Mouse (Mus musculus) CH12.LX (cell line): ENCODE measurements at regions not wholly inside any gene's neighbourhood (a gene's known extent, or its start where the extent isn't known, plus 50 kb on each side); places are given as distances from the start of the nearest gene placed in this dataset.

Experiments
- DNase-seq: peaks from one replicate; pipeline ENCODE4 v3.0.0-alpha.2; 2013; ENCODE audit errors: extremely low read depth
- H3K27ac ChIP-seq: 2 replicates; pipeline ENCODE4 v1.5.1; 2012; ENCODE audit warnings: low read depth, mild to moderate bottlenecking, control low read depth, moderate library complexity; ENCODE audit not compliant: insufficient read depth
- H3K27me3 ChIP-seq: replicated peaks from 2 replicates; pipeline ENCODE3; 2012; ENCODE audit warnings: inconsistent platforms
- H3K36me3 ChIP-seq, 2 experiments: replicated peaks in 1 of 2; 2 replicates each; pipeline versions ENCODE3 to v1.6.1; 2012; ENCODE audit warnings: inconsistent platforms in 1 of 2, low read length in 1 of 2, mild to moderate bottlenecking in 1 of 2, mixed read lengths in 1 of 2, moderate library complexity in 1 of 2; ENCODE audit not compliant: control insufficient read depth in 1 of 2, insufficient read depth in 1 of 2
- H3K4me1 ChIP-seq, 2 experiments: 2 replicates each; pipeline ENCODE4 v1.6.1; 2012; ENCODE audit warnings: inconsistent platforms in 1 of 2, moderate library complexity in 1 of 2; ENCODE audit not compliant: insufficient read depth in 2 of 2, control insufficient read depth in 1 of 2
- H3K4me2 ChIP-seq: 2 replicates; pipeline ENCODE4 v1.6.1; 2012; ENCODE audit warnings: low read depth, mild to moderate bottlenecking, control low read depth; ENCODE audit not compliant: poor library complexity, insufficient read depth, severe bottlenecking
- H3K4me3 ChIP-seq, 3 experiments: fragments of 150-350 bp in 1 of 3; sonication (generic) in 1 of 3; replicated peaks in 1 of 3; 2 replicates each; pipeline versions ENCODE3 to v1.5.1; 2011 to 2012; ENCODE audit warnings: low read depth in 2 of 3, low read length in 2 of 3, mild to moderate bottlenecking in 2 of 3, moderate library complexity in 2 of 3, control low read depth in 1 of 3, improper control_type of control experiment in 1 of 3, inconsistent platforms in 1 of 3, mixed read lengths in 1 of 3; ENCODE audit not compliant: poor library complexity in 1 of 3
- H3K79me2 ChIP-seq: replicated peaks from 2 replicates; pipeline ENCODE4 v1.6.1; 2012; ENCODE audit warnings: mild to moderate bottlenecking, moderate library complexity; ENCODE audit not compliant: control insufficient read depth, poor library complexity, insufficient read depth, severe bottlenecking; ENCODE audit errors: extremely low read depth
- H3K9ac ChIP-seq: 2 replicates; pipeline ENCODE4 v1.6.1; 2012; ENCODE audit warnings: low read depth, mild to moderate bottlenecking, control low read depth, moderate library complexity; ENCODE audit not compliant: insufficient read depth
- H3K9me3 ChIP-seq: replicated peaks from 2 replicates; pipeline ENCODE3; 2012; ENCODE audit warnings: low read length, inconsistent platforms, mixed read lengths
- BHLHE40 ChIP-seq: IDR thresholded peaks from 2 replicates; pipeline ENCODE4 v1.6.1; 2011; ENCODE audit warnings: mild to moderate bottlenecking, low read depth, low read length, improper control_type of control experiment
- CHD1 ChIP-seq: IDR thresholded peaks from 2 replicates; pipeline ENCODE4 v1.6.1; 2012; ENCODE audit warnings: low read depth, low read length, improper control_type of control experiment, inconsistent platforms
- CHD2 ChIP-seq: IDR thresholded peaks from 2 replicates; pipeline ENCODE4 v1.6.1; 2011; ENCODE audit warnings: low read length, improper control_type of control experiment
- CTCF ChIP-seq, 2 experiments: IDR thresholded peaks in 1 of 2; conservative IDR thresholded peaks in 1 of 2; 2 replicates each; pipeline ENCODE4 v1.5.1; 2011 to 2012; ENCODE audit warnings: low read depth in 2 of 2, low read length in 2 of 2, improper control_type of control experiment in 1 of 2, inconsistent platforms in 1 of 2, mild to moderate bottlenecking in 1 of 2, moderate library complexity in 1 of 2
- E2F4 ChIP-seq: IDR thresholded peaks from 2 replicates; pipeline ENCODE4 v1.6.1; 2011; ENCODE audit warnings: low read depth, low read length, improper control_type of control experiment; ENCODE audit not compliant: insufficient replicate concordance
- ELF1 ChIP-seq: IDR thresholded peaks from 2 replicates; pipeline ENCODE4 v1.6.1; 2014; ENCODE audit warnings: low read depth, mild to moderate bottlenecking, inconsistent platforms, low read length, improper control_type of control experiment
- EP300 ChIP-seq: IDR thresholded peaks from 2 replicates; pipeline ENCODE4 v1.6.1; 2011; ENCODE audit warnings: low read length, improper control_type of control experiment
- ETS1 ChIP-seq: conservative IDR thresholded peaks from 2 replicates; pipeline ENCODE4 v1.6.1; 2012; ENCODE audit warnings: low read depth, mild to moderate bottlenecking, inconsistent platforms, low read length, improper control_type of control experiment, moderate library complexity
- GABPA ChIP-seq: IDR thresholded peaks from 2 replicates; pipeline ENCODE4 v1.6.1; 2012; ENCODE audit warnings: low read depth, low read length, improper control_type of control experiment, inconsistent platforms; ENCODE audit not compliant: insufficient replicate concordance
- HCFC1 ChIP-seq: IDR thresholded peaks from 2 replicates; pipeline ENCODE4 v1.6.1; 2012; ENCODE audit warnings: low read depth, mild to moderate bottlenecking, inconsistent platforms, low read length, improper control_type of control experiment
- JUN ChIP-seq: IDR thresholded peaks from 2 replicates; pipeline ENCODE4 v1.6.1; 2011; ENCODE audit warnings: low read depth, mild to moderate bottlenecking, low read length, improper control_type of control experiment, moderate library complexity; ENCODE audit not compliant: insufficient read depth
- JUND ChIP-seq: conservative IDR thresholded peaks from 2 replicates; pipeline ENCODE4 v1.6.1; 2011; ENCODE audit warnings: low read depth, low read length, improper control_type of control experiment
- KAT2A ChIP-seq: IDR thresholded peaks from 2 replicates; pipeline ENCODE4 v1.6.1; 2012; ENCODE audit warnings: low read length, improper control_type of control experiment, inconsistent platforms; ENCODE audit not compliant: insufficient replicate concordance
- MAFK ChIP-seq: IDR thresholded peaks from 2 replicates; pipeline ENCODE4 v1.6.1; 2011; ENCODE audit warnings: low read length, improper control_type of control experiment; ENCODE audit not compliant: insufficient replicate concordance
- MAX ChIP-seq: IDR thresholded peaks from 2 replicates; pipeline ENCODE4 v1.6.1; 2011; ENCODE audit warnings: low read length, improper control_type of control experiment
- MAZ ChIP-seq: IDR thresholded peaks from 2 replicates; pipeline ENCODE4 v1.6.1; 2012; ENCODE audit warnings: low read depth, mild to moderate bottlenecking, inconsistent platforms, low read length, improper control_type of control experiment, moderate library complexity
- MEF2A ChIP-seq: IDR thresholded peaks from 2 replicates; pipeline ENCODE4 v1.6.1; 2014; ENCODE audit warnings: low read depth, mild to moderate bottlenecking, inconsistent platforms, low read length, improper control_type of control experiment, borderline replicate concordance
- MXI1 ChIP-seq: IDR thresholded peaks from 2 replicates; pipeline ENCODE4 v1.6.1; 2011; ENCODE audit warnings: mild to moderate bottlenecking, low read depth, low read length, improper control_type of control experiment
- MYC ChIP-seq: IDR thresholded peaks from 2 replicates; pipeline ENCODE4 v1.6.1; 2011; ENCODE audit warnings: low read depth, mild to moderate bottlenecking, improper control_type of control experiment, low read length
- NELFE ChIP-seq: IDR thresholded peaks from 2 replicates; pipeline ENCODE4 v1.6.1; 2011; ENCODE audit warnings: low read depth, low read length, improper control_type of control experiment
- PAX5 ChIP-seq: IDR thresholded peaks from 2 replicates; pipeline ENCODE4 v1.6.1; 2012; ENCODE audit warnings: low read length, inconsistent platforms, mixed read lengths
- POLR2A ChIP-seq: IDR thresholded peaks from 2 replicates; pipeline ENCODE4 v1.6.1; 2011; ENCODE audit warnings: low read depth, mild to moderate bottlenecking, improper control_type of control experiment, low read length
- POLR2AphosphoS2 ChIP-seq: IDR thresholded peaks from 2 replicates; pipeline ENCODE4 v1.6.1; 2011; ENCODE audit warnings: low read depth, low read length, improper control_type of control experiment
- RAD21 ChIP-seq: IDR thresholded peaks from 2 replicates; pipeline ENCODE4 v1.6.1; 2011; ENCODE audit warnings: low read depth, mild to moderate bottlenecking, low read length, improper control_type of control experiment, moderate library complexity
- SIN3A ChIP-seq: IDR thresholded peaks from 2 replicates; pipeline ENCODE4 v1.6.1; 2012; ENCODE audit warnings: low read length, improper control_type of control experiment, inconsistent platforms
- SMC3 ChIP-seq: IDR thresholded peaks from 2 replicates; pipeline ENCODE4 v1.6.1; 2011; ENCODE audit warnings: low read depth, low read length, improper control_type of control experiment
- TBP ChIP-seq: conservative IDR thresholded peaks from 2 replicates; pipeline ENCODE4 v1.6.1; 2011; ENCODE audit warnings: low read depth, low read length, improper control_type of control experiment
- TCF12 ChIP-seq: IDR thresholded peaks from 2 replicates; pipeline ENCODE4 v1.6.1; 2014; ENCODE audit warnings: low read depth, mild to moderate bottlenecking, inconsistent platforms, low read length, improper control_type of control experiment
- UBTF ChIP-seq: IDR thresholded peaks from 2 replicates; pipeline ENCODE4 v1.6.1; 2012; ENCODE audit warnings: low read depth, mild to moderate bottlenecking, inconsistent platforms, low read length, improper control_type of control experiment, moderate library complexity
- USF2 ChIP-seq: conservative IDR thresholded peaks from 2 replicates; pipeline ENCODE4 v1.6.1; 2011; ENCODE audit warnings: low read depth, low read length, improper control_type of control experiment
- ZC3H11A ChIP-seq: IDR thresholded peaks from 2 replicates; pipeline ENCODE4 v1.6.1; 2012; ENCODE audit warnings: low read depth, mild to moderate bottlenecking, inconsistent platforms, low read length, improper control_type of control experiment
- ZKSCAN1 ChIP-seq: IDR thresholded peaks from 2 replicates; pipeline ENCODE4 v1.6.1; 2012; ENCODE audit warnings: low read depth, inconsistent platforms, low read length, improper control_type of control experiment, borderline replicate concordance
- ZMIZ1 ChIP-seq: IDR thresholded peaks from 2 replicates; pipeline ENCODE4 v1.6.1; 2012; ENCODE audit warnings: low read depth, mild to moderate bottlenecking, inconsistent platforms, low read length, improper control_type of control experiment
- ZNF384 ChIP-seq: IDR thresholded peaks from 2 replicates; pipeline ENCODE4 v1.6.1; 2012; ENCODE audit warnings: low read depth, low read length, improper control_type of control experiment, inconsistent platforms
- dilution Hi-C: fragments of 300-500 bp; cut with MboI; formaldehyde crosslinking; loops from 2 replicates; pipeline ENCODE4 v1.14.3; 2020; ENCODE audit warnings: low sequenced_read_pairs; ENCODE audit not compliant: extremely low pct_unique_long_range_greater_than_20kb, extremely low pct_ligation_motif_present
- in situ Hi-C: fragments of 300-500 bp; cut with MboI; formaldehyde crosslinking; loops from 3 replicates; pipeline ENCODE4 v1.14.3; 2019; ENCODE audit warnings: low sequenced_read_pairs, low pct_ligation_motif_present, low pct_unique_long_range_greater_than_20kb, mixed read lengths

- dilution Hi-C loops, result no loop called here
- no peaks in the 10 kb centered on the region for H3K79me2 ChIP-seq
- H3K27ac ChIP-seq, result no peak overlapping the region
- H3K9ac ChIP-seq, result no peak overlapping the region
- no peak for DNase-seq
- in situ Hi-C loops, result loop anchor here (25.0 kb wide), 1 partner anchor 477 kb away; no protein-coding TSS in a partner anchor
- no peak for TF ChIP-seq ZKSCAN1
- TF ChIP-seq JUND, result no peak
- no peak for TF ChIP-seq TCF12
- no peak for TF ChIP-seq PAX5
- TF ChIP-seq ZNF384, result no peak
- no peak overlapping the region for H3K4me2 ChIP-seq
- H3K36me3 ChIP-seq, result no peaks in the 10 kb centered on the region
- H3K4me3 ChIP-seq, result no peak overlapping the region
- peaks cover 9 to 34% of the 10 kb centered on the region in 2 experiments for H3K4me1 ChIP-seq
- no peaks in the 10 kb centered on the region for H3K27me3 ChIP-seq
- H3K9me3 ChIP-seq, result no peaks in the 10 kb centered on the region
Observed at GRCm38 (mm10) chr1:166735545-166735944, 53.9 kb upstream of the Fmo9 start.

DNA sequence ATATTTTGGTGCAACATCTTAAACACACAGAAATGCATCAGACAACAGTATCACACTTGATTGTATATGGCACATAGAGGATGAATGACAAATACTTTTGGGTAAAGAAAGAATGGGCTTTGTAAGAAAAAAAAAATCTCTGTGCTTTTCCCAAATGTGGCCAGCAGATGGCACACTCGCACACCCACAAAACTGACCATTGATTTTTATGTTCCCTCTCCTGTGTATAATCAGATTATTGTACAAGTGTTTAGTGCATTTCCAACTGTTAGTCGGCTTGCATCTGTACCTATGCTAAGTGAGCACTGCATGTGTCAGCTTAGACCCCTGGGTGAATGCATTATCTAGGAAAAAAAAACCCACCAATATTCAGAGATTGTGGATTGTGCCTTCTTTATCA, 56.4 kb upstream of the Fmo9 start:
- peak; percentile 31 for DNase-seq
- no peaks in the 10 kb centered on the region for H3K27me3 ChIP-seq
- dilution Hi-C loops, result no loop called here
- no peaks in the 10 kb centered on the region for H3K9me3 ChIP-seq
- no peak overlapping the region for H3K9ac ChIP-seq
- no peak overlapping the region for H3K4me2 ChIP-seq
- H3K4me3 ChIP-seq, result no peak overlapping the region
- in situ Hi-C loops, result loop anchor here (25.0 kb wide), 1 partner anchor 474 kb away; no protein-coding TSS in a partner anchor
- H3K27ac ChIP-seq, result no peak overlapping the region
- H3K36me3 ChIP-seq, result no peaks in the 10 kb centered on the region
- H3K79me2 ChIP-seq, result no peaks in the 10 kb centered on the region
- peaks cover 2 to 12% of the 10 kb centered on the region in 2 experiments; a peak in 3 of 4 replicates for H3K4me1 ChIP-seq
- no peak for TF ChIP-seq EP300
- TF ChIP-seq CHD2, result no peak
- no peak for TF ChIP-seq SIN3A
- TF ChIP-seq E2F4, result no peak
- no peak for TF ChIP-seq KAT2A
- no peak for TF ChIP-seq ZMIZ1
- no peak for TF ChIP-seq ZC3H11A
- TF ChIP-seq POLR2A, result no peak
- peak; percentile 64 for TF ChIP-seq RAD21
- TF ChIP-seq BHLHE40, result no peak
- no peak for TF ChIP-seq MXI1
- no peak for TF ChIP-seq CHD1
- TF ChIP-seq GABPA, result no peak
- no peak for TF ChIP-seq MEF2A
- TF ChIP-seq MAFK, result no peak
- TF ChIP-seq ZKSCAN1, result no peak
- TF ChIP-seq ZNF384, result peak; percentile 93
- no peak for TF ChIP-seq NELFE
- TF ChIP-seq UBTF, result no peak
- TF ChIP-seq ELF1, result no peak
- no peak for TF ChIP-seq MAX
- TF ChIP-seq PAX5, result no peak
- peak; percentile 72 to 76 for TF ChIP-seq CTCF (conservative IDR thresholded peaks at IDR 0.05 in 1 of 2, IDR thresholded peaks at IDR 0.05 in 1 of 2; ENCODE audit: low read depth in 2 of 2, low read length in 2 of 2)
- no peak for TF ChIP-seq MYC
- no peak for TF ChIP-seq TBP
- TF ChIP-seq JUN, result no peak
- no peak for TF ChIP-seq USF2
- no peak for TF ChIP-seq TCF12
- TF ChIP-seq POLR2AphosphoS2, result no peak
- peak; percentile 68 for TF ChIP-seq SMC3
- TF ChIP-seq HCFC1, result no peak
- no peak for TF ChIP-seq MAZ
- no peak for TF ChIP-seq ETS1
